Mouse (Mus musculus) right cerebral cortex, postnatal 10 days (tissue): ENCODE data around the gene Tcea3.

ENCODE experiments used
- DNase-seq, 2 experiments: peaks; one replicate each; pipeline ENCODE4 v3.0.0; 2021; ENCODE audit warnings: low spot score in 2 of 2

The Tcea3 gene

DNA sequence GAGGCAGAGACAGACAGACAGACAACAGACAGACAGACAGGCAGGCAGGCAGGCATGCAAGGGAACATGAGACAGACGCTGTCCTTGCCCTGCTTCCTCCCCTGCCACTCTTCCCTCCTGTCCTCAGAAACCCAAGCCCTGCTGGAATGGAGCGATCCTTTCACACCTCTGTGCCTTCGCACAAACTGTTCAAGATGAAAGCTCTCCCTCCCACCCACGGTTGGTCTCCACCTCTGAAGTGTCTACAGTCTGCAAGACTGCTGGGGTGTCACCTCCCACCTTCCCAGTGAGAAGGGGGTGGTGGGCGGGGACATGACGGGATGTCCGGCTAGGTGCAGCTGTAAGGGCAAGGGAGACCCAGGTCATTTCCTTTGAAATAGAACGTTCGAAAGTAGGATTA is 34.1 kb downstream of the Tcea3 start:
- DNase-seq, result peak; percentile 38 to 54

DNA sequence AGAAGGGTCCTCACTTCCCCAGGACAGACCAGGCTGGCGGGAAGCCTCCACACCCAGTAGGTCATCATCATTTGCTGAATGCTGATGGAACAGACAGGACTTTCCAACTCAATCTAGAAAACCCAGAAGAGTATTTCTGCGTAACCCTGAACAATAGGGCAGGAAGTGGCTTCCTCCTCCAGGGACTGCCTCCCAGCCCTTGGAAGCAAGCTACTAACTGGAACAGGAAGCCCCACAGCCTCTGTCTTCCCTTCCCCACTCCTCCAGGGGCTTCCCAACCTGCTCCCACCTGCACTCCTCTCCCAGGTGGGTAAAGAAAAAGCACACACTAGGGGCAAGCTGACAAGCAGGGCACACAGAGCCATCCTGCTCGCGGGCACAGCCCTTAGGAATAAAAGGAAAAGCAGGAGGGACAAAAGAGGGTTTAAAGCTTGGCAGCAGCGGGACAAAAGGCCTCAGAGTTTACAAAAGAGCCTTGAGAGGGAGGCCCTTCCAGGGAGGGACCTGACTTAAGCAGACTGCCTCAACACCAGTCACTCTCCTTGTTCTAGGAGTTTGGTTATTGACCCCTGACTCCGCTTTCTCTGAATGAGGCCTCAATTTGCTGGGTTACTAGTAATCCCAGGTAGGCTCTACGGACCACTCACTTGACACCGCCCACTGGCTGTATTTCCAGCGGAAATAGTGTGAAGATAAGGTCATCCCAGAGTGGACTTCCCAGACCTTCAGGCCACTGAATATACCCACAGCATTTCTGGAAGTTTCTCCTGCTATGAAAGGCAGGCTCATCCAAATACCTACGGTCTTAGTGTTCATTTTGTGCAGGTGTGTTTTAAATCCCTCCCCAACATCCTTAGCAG is 35.3 kb downstream of the Tcea3 start:
- DNase-seq, result no peak

DNA sequence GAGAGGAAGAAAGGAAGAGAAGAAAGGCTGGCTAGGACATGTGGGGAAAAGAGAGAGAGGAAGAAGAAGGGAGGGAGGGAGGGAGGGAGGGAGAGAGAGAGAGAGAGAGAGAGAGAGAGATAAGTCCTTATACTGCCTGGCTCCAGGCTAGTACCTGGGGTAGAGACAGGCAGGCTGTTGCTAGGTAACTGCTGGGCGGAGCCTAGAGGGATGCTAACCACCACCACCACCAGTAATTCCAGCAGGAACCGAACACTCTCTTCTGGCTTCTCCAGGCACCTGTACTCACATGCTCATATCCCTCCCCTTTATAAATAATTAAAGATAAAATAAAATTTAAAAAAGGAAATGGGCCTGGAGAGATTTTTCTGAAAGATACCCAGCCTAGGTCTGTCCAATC is 36.3 kb downstream of the Tcea3 start:
- DNase-seq, result peak; percentile 56 to 74

DNA sequence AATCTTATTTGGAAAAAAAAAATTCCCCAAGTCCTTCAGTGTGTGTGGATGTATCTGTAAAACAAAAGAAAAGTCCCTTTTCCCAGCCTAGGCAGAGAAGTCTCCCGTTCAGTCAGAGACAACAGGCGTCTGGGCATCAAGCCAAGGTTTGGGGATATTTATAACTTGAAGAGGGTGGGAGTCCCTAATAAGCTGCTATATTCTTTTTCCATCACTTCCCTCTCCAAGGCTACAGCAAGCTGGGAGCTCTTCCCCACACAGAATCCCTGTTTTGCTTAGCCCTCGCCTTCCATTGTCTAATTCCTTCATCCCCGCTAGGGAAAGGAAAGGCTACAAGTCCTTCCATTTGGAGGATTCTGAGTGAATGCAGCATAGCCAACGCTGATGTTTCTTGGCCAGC is 36.9 kb downstream of the Tcea3 start, which contains the start of gene Zfp46:
Gene Zfp46, plus strand, starts transcription at position 229 of the 400 bp plus-strand sequence.
- DNase-seq, result peak; percentile 95

DNA sequence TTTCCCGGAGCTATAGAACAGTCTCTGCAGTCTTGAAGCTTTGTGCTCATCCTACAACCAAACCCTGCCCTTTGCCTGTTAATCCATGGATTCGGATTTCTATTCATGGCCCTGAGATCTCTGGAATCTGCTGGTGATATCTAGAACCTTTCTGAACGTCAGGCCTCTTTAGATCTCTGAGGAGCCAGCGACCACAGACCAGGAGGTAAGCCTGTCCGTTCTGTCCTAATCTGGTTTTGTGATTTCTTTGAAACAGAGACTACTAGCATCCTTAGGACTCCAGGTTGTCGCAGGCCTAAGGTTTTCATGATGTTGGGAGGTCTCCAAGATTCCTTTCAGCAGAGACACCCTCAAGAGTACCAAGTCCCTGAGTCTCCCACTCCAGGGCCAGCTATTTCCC is 37.4 kb downstream of the Tcea3 start:
- peak in 1 of 2 experiments; percentile 47 for DNase-seq

DNA sequence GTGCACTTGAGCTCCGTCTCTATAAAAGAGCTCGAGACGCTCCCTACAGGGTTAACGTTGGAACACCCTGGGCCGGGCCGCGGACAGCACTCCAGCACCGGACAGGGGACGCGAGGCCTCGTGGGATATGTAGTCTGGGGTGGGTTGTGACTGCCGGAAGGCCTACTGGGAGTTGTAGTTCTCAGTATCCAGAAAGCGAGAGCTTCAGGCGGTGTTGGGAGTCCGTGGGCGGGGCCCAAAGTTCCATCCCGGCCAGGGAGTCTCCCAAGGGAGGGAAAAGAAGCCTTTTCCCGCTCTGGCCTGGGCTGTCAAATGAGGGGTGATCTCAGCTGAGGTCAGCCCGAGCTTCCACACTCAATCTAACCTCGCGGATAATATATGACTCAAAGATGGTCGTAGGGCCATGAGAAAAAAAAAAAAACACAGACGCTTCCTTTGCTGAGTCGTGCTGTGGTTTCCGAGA is 37.9 kb downstream of the Tcea3 start:
- peak; percentile 97 to 98 for DNase-seq

DNA sequence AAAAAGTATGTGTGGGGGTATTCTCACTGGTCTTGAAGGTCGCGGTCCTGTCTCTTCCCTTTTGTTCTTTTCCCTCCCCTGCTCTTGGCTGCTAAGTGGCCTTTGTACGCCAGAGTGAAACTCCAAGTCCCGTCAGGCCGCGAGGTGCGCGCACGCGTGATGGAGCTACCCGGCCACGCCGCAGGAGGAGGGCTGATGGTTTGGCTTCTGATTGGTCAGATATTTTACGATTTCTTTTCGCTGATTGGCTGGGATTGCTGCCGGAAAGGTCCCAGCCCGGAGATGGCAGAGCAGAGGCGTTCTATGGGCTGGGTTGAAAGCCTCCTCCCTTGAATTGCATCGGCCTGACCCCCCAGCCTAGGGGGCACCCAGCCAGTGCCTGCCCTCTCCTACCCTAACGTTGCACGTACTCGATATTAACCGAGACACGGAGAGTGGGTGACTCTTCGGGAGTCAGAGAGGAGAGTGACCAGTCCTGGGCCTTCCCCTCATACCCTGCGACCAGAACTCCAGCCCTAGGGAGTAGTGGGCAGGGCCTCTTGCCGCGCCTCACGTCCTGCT is 38.4 kb downstream of the Tcea3 start:
- peak; percentile 98 for DNase-seq

DNA sequence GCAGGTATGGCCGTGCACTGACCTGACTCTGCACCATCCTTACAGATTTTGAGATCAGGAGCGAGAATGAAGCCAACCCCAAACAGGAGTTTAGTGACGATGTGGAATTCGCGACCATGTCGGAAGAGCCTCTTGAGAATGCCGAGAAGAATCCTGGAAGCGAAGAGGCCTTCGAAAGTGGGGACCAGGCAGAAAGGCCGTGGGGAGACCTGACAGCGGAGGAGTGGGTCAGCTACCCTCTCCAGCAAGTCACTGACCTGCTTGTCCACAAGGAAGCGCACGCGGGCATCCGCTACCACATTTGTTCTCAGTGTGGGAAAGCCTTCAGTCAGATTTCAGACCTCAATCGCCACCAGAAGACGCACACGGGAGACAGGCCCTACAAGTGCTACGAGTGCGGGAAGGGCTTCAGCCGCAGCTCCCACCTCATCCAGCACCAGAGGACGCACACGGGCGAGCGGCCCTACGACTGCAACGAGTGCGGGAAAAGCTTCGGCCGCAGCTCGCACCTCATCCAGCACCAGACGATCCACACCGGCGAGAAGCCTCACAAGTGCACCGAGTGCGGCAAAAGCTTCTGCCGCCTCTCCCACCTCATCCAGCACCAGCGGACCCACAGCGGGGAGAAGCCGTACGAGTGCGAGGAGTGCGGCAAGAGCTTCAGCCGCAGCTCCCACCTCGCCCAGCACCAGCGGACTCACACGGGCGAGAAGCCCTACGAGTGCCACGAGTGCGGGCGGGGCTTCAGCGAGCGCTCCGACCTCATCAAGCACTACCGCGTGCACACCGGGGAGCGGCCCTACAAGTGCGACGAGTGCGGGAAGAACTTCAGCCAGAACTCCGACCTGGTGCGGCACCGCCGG is 42.6 kb downstream of the Tcea3 start:
- DNase-seq, result no peak

DNA sequence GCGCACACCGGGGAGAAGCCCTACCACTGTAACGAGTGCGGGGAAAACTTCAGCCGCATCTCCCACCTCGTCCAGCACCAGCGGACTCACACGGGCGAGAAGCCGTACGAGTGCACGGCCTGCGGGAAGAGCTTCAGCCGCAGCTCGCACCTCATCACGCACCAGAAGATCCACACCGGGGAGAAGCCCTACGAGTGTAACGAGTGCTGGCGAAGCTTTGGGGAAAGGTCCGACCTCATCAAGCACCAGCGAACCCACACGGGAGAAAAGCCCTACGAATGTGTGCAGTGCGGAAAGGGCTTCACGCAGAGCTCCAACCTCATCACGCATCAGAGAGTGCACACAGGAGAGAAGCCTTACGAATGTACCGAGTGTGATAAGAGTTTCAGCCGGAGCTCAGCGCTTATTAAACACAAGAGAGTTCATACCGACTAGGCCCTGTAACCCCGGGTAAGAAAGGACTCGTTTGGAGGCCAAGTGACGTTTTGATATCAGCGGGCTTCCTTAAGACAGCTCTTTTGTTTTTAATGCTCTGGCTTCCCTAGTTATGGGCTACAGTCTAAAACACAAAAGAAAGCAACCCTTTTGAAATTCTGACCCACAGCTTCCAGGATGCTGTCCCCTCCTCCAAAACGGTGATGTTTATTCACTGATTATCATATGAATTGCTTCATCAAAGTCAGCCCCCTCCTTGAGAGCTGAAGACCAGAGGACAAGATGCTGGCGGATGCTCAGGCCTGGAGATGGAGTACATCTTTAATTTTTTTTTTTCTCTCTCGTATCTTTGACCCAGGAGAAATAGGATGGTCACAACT is 43.5 kb downstream of the Tcea3 start:
- no peak for DNase-seq

DNA sequence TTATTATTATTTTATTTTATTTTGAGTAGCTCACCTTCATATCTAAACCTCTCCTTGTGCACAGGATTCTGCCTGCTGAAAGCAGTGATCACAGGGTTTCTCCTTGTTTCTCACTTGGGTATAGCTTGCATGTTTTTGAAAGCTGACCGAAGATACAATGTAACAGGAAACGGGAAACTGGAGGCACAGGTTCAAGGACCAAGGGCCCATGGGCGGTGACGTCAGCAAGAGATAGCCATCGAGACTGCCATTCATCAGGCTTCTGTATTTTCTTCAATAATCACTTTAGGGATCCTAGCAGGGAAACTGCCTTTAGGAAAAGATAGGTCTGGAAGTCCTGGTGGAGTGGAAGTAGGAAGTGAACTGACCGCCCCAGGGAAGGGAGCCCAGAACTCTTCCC is 44.2 kb downstream of the Tcea3 start:
- no peak for DNase-seq

DNA sequence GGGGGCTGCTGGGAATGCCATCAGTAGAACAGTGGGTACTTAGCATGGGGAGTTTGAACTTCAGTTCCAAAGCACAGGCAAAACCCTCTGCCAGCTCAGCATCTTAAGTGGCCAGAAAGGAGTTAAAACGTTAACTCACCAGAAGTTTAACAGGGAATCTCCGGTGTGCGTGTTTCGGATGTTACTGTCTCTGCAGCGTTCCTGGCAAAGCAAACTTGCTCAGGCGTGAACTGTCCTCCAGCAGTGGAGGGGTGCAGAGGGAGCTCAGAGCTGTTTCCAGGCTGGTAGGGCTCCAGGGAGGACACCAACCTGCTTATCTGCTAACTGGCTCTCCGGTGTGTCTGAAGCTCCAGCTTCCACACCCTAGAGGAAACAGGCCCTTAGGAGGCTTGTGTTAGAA is 48.4 kb downstream of the Tcea3 start:
- DNase-seq, result no peak

DNA sequence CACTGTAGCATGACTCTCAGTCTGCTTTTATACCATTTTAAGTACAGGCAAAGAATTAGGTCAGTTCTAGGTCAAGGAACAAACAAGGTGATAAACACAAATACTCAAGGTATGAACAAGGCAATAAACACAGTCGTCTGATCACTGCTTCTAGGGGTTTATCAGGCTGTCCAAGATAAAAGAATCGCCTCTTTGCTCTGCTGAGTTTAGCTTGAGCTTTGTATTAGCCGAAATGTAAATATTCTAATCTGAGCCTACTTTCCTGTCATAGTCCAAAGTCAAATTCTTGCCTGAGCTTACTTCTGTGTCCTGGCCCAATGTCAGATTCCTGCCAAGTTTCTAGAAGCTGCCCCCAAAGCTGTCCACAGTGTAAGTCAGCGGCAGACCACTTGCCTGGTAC is 54.9 kb downstream of the Tcea3 start:
- DNase-seq, result no peak

DNA sequence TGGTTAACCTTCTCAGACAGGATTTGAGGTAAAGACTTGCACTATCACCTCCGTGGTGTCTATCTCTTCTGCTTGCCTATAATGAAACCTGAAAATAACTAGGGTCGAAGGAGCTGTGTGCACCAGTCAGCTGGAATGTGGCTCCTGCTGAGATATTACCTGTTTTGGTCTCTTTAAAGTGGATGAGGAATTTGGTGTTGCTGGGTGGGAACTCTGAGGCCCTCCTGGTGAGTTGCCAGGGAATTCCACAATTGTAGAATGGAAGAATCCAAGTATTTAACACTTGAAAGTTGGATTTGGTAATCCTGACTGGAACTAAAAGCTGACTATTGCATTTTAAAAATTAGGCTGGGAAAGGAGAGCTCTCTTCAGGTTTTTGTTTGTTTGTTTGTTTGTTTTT is 56.7 kb downstream of the Tcea3 start:
- DNase-seq, result no peak

DNA sequence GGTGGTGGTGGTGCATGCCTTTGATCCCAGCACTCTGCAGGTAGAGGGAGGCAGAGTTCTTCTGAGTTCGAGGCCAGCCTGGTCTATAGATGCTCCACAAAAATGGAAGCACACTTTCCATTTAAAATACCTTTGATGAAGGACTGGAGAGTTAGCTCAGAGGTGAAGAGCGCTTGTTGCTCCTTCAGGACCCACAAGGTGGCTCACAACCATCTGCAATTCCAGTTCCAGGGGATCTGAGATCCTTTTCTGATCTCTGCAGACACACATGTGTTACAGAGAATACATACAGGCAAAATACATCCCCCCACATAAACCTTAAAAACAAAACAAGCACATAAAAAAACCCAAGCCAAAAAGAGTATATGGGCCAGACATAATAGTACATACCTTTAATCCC is 60.8 kb downstream of the Tcea3 start:
- DNase-seq, result no peak

DNA sequence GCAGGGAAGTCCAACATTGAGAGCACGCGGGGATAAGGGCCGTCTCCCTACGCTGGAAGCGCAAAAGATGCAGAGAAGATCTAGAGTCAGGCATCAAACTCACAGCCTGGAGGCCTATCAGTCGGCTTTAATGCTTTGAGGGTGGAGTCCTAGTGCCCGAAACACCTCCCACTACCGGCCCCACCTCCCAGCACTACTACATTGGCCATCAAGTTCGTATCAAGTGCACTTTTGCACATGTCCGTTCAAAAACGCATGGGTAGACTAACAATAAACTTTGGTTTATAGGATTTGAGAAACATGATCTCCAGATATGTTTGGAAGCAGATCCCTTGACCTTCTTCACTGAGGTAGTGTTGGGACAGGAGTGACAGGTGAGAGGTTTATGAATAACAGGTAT is 62.3 kb downstream of the Tcea3 start:
- no peak for DNase-seq

DNA sequence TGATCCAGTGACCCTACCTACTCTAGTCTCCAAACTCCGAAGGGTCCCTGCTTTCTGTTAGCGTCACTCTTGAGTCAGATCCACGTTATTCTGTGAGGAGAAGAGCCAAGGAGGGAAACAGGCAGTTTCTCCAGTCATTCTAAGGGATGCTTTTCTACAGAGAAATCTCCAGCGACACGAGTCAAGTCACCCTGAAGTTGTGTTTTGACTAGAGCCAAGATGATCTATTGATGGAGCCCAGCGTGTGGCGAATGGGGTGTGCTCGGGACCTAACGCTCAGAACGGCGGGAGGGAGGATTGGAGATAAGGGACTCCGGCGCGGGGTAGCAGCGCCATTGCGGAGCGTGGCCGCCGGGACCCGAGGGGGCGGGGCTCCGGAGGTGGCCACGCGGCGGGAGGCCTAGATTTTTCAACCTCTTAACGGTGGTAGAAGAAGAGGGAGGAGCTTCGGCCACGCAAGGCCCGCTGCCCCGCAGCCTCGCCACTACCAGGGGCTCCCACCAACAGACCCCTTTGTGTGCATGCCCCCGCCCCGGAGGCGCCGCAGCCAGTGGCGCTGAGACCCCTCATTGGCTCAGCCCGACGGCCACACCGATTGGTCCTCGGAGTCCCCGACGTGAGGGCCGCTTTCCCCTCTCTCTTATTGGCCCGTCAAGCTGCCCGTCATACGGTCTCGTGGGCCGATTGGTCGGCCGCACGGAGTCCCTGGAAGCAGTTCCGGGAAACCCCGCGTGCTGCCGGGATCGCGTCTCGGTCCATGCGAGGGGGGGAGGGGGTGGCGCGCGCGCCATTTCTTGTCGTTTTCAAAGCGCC is 62.9 kb downstream of the Tcea3 start, which contains the start of gene Hnrnpr:
Gene Hnrnpr, plus strand, starts transcription at position 714 of the 813 bp plus-strand sequence.
- DNase-seq, result peak; percentile 100

DNA sequence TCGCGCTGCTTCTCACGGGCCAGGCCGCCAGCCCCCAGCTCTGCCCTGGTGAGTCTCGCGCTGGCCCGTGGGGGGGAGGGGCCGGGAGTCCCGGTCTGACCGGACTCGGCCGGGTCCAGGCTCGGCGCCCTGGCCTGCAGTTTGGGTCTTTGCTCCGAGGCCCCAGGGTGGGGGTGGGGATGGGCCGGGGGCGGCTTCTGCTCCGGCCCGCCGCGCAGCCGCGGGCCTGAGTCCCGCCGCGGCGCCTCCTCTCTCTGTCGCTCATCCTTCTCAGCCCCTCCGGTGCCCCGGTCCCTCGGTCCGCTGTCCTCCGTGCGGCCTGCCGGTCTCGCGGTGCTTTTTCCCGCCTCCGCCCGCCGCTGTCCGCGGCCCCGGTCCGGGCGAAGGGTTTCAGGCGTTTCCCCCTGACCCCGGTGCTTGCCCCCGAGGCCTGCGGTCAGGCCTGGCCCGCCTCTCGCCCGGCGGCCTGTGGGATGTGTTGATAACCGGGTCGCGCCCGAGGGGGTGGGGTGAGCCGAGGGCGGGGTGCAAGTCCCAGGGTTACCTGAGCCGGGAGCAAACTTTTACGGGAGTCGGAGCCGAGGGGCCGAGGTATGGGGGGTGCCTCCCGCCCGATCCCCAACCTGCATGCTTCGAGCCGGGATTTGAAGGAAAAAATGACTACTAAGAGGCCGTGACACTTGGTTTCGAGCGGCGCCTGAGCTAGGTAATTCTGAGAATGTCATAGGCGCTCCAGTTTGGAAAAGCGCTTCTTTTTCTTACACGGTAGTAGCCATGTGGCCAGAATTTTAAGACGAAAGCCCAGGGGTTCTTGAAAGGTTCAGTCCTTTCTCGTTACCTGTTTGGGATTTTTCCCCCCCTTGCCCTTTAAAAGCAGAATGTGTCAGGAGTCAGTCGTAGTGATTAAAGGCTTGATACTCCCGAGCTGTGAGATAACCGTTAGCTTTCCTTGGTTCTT is 63.8 kb downstream of the Tcea3 start:
- peak; percentile 53 to 55 for DNase-seq

DNA sequence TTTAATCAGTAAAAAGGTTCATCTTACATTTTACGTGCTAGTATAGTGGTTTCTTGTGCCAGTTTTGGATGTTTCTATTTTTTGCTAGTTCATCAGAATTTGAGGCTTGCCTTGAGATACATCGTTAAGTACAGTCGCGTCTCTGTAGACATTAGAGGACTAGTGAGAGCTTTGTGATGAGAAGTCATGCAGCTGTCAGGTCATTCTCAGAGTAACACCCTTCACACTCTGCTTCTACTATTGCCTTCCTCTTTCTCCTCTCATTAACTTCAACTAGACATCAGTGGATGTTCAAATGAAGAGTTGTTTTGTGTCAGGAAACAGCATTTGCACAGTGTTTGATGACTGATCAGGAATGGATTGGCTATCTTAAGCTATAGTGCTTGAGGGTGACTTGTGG is 65.1 kb downstream of the Tcea3 start:
- no peak for DNase-seq

DNA sequence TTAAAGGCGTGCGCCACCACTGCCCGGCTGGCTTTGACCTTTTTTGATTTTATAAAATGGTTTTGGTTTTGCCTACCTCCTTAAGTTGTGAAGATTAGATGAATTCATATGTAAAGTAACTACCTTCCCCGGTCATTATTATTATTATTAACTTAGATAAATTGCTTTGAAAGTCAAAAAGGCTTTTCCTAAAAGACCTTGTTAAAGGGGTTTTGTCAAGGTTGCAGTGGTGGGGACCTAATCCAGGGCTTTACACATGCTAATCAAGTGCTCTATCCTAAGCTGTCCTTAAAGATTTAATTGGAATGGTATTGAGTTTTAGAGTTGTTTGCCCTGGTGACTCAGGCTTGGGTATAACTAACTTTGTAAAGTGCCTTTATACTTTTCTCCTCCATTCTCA is 70.1 kb downstream of the Tcea3 start:
- no peak for DNase-seq
